Mouse (Mus musculus) small intestine, adult 2 months (tissue): Measurements from ENCODE around the gene Agmo.

Experiments used
- CTCF ChIP-seq: fragments of 200-500 bp; IDR thresholded peaks from 2 replicates; pipeline ENCODE4 v1.5.1; 2012; ENCODE audit warnings: low read depth, mild to moderate bottlenecking, control low read depth, inconsistent platforms, low read length, moderate library complexity, mixed read lengths; ENCODE audit not compliant: insufficient replicate concordance, insufficient read length; ENCODE audit errors: extremely low read depth
- POLR2A ChIP-seq: fragments of 200-500 bp; IDR thresholded peaks from 2 replicates; pipeline ENCODE4 v1.6.1; 2012; ENCODE audit warnings: low read depth, mild to moderate bottlenecking, control low read depth, inconsistent platforms, low read length, moderate library complexity

GRCm38 (mm10) chr12:37240975-37241565, 371 bp upstream of the Agmo start:
- TF ChIP-seq CTCF (no peak), POLR2A (no peak)
